Mouse (Mus musculus) liver, postnatal 0 days (tissue): ENCODE measurements around the gene Rph3a.

Source experiments
- CTCF ChIP-seq: sonication (generic); IDR thresholded peaks from 2 replicates; pipeline ENCODE4 v1.5.1; 2016; ENCODE audit warnings: antibody characterized with exemption, low read depth
- EP300 ChIP-seq: IDR thresholded peaks from 2 replicates; pipeline ENCODE4 v1.6.1; 2016; ENCODE audit warnings: antibody characterized with exemption, low read depth, mild to moderate bottlenecking

DNA sequence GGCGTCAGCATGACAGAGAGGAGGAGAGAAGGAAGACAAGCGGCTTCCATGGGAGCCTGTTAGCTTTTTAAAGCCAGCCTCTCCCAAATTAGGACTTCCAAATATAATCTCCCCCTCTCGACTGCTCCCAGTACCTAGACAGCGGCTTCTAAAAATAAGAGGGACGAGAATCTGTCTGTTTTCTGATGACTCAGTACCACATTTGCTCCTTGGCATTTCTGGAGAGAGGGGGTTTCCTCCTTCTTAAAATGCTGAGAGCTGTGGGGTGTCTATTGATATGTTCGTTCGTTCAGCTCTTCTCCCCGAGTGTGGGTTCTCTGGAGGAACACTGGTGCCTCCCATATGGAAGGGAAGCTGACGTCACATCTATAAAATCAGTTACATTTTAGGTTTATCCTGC, 9.6 kb upstream of the Rph3a start:
- TF ChIP-seq CTCF (no peak), EP300 (no peak)
